In the genomic region with DNA sequence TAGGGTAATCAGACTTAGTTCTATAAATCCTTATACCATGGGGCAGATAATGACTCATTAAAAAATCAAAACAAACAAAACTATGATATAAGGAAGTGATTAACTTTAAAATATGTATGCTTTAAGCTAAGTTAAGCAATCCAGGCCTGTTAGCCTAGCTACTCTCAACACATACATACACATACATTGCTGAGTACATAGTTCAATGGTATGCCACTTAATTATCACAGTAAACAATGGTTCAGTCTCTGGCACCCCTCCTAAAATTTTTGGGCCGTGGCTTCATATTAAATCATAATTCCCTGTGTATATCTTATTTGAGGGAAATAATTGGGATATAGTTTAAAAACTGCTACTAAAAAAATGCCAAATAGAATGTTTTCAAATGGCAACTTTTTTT, we compare ENCODE assay signal across 9 mouse cellular contexts. TPM values are rescaled to one million over a fixed set of nuclear protein-coding genes. Genes with fewer than 3 reads are reported as not detected.
A peak's percentile ranks its signal among the peaks of the same experiment; 100 is the strongest.
DNase-seq lines count a peak whose midpoint lies in the region; ATAC-seq and TF ChIP-seq lines count a peak whose summit lies in the region.
"Had no signal": no experiment of that assay in that cellular context is flagged by ENCODE, and none has a peak within 500 bp of the region (broad histone marks: within the 10 kb centered on the region; RNA-seq: fewer than 3 reads in every experiment).

Gene Rap2b, plus strand, starts transcription at position 301 of the 400 bp plus-strand sequence.

- peaks cover 7% of the 10 kb centered on the region for H3K4me1 ChIP-seq in hindbrain, embryonic 10.5 days (replicated peaks)
- H3K4me1 ChIP-seq in hindbrain, postnatal 0 days (ENCODE audit: insufficient read depth, low read length) = no peaks in the 10 kb centered on the region; the same call in 1 of the 2 replicates
- peaks cover 12% of the 10 kb centered on the region for H3K4me1 ChIP-seq in forebrain, embryonic 16.5 days (replicated peaks; ENCODE audit: control insufficient read depth, insufficient read depth, low read length)

- WGBS in hindbrain, embryonic 10.5 days = 92% methylated on average over 1 of the region's 1 CpGs
- 88% methylated on average over 1 of the region's 1 CpGs for WGBS in hindbrain, postnatal 0 days
- WGBS in forebrain, embryonic 16.5 days = 86% methylated on average over 1 of the region's 1 CpGs
- no CpG with 5 or more reads among the region's 1 CpGs for WGBS in macrophage (ENCODE audit: missing documents)

- H3K27ac ChIP-seq in hindbrain, embryonic 10.5 days = no peak within 1 kb of the TSS
- H3K27ac ChIP-seq in hindbrain, postnatal 0 days = no peak within 1 kb of the TSS
- no peak within 1 kb of the TSS for H3K27ac ChIP-seq in forebrain, embryonic 16.5 days (ENCODE audit: low read length)
- peak within 1 kb of the TSS; percentile 98 for H3K27ac ChIP-seq in macrophage

- H3K36me3 ChIP-seq in hindbrain, embryonic 10.5 days = no peaks in the 10 kb centered on the region
- no peaks in the 10 kb centered on the region for H3K36me3 ChIP-seq in hindbrain, postnatal 0 days (ENCODE audit: insufficient read depth, low read length)
- no peaks in the 10 kb centered on the region for H3K36me3 ChIP-seq in forebrain, embryonic 16.5 days (ENCODE audit: control insufficient read depth, insufficient read depth)
- no peaks in the 10 kb centered on the region for H3K36me3 ChIP-seq in macrophage (ENCODE audit: inconsistent target)

- no peaks in the 10 kb centered on the region for H3K9me3 ChIP-seq in hindbrain, embryonic 10.5 days
- H3K9me3 ChIP-seq in hindbrain, postnatal 0 days (ENCODE audit: low read length) = no peaks in the 10 kb centered on the region
- H3K9me3 ChIP-seq in forebrain, embryonic 16.5 days (ENCODE audit: control insufficient read depth, low read length) = no peaks in the 10 kb centered on the region

- TF ChIP-seq CTCF in hindbrain, postnatal 0 days (IDR thresholded peaks at IDR 0.05; ENCODE audit: low read depth) = no peak

- peaks cover 15% of the 10 kb centered on the region for H3K79me2 ChIP-seq in macrophage (ENCODE audit: inconsistent target)

- no peak for ATAC-seq in hindbrain, postnatal 0 days
- no peak for ATAC-seq in activated CD4-positive, CD25-positive, alpha-beta regulatory T cell, adult 4 months
- no peak for ATAC-seq in forebrain, embryonic 16.5 days

- peak within 1 kb of the TSS; percentile 70 for H3K4me3 ChIP-seq in hindbrain, embryonic 10.5 days
- H3K4me3 ChIP-seq in hindbrain, postnatal 0 days (ENCODE audit: low read length) = no peak within 1 kb of the TSS
- H3K4me3 ChIP-seq in forebrain, embryonic 16.5 days (replicated peaks; ENCODE audit: low read length) = no peak within 1 kb of the TSS
- H3K4me3 ChIP-seq in macrophage (ENCODE audit: inconsistent target) = peak within 1 kb of the TSS; percentile 83; the same call in 1 of the 2 replicates

- H3K4me2 ChIP-seq in hindbrain, postnatal 0 days (ENCODE audit: low read depth, low read length) = no peak within 1 kb of the TSS; the same call in 1 of the 2 replicates
- H3K4me2 ChIP-seq in forebrain, embryonic 16.5 days (ENCODE audit: low read length) = no peak within 1 kb of the TSS

- no peak for DNase-seq in hindbrain, embryonic 10.5 days (ENCODE audit: low spot score)
- DNase-seq in hindbrain, postnatal 0 days (ENCODE audit: low spot score) = no peak
- no peak for DNase-seq in retina, postnatal 1 day
- DNase-seq in T-cell, adult 2 months (ENCODE audit: low spot score) = no peak
- no peak for DNase-seq in cerebellum, adult 11-12 months
- DNase-seq: lung, postnatal 14 days had no signal

- no peaks in the 10 kb centered on the region for H3K27me3 ChIP-seq in hindbrain, embryonic 10.5 days (ENCODE audit: insufficient read depth, poor library complexity, severe bottlenecking)
- H3K27me3 ChIP-seq in hindbrain, postnatal 0 days (ENCODE audit: insufficient read depth, low read length) = no peaks in the 10 kb centered on the region
- no peaks in the 10 kb centered on the region for H3K27me3 ChIP-seq in forebrain, embryonic 16.5 days (replicated peaks; ENCODE audit: control insufficient read depth, insufficient read depth, low read length)

- no peak within 1 kb of the TSS for H3K9ac ChIP-seq in hindbrain, postnatal 0 days (replicated peaks; ENCODE audit: low read length)
- no peak within 1 kb of the TSS for H3K9ac ChIP-seq in forebrain, embryonic 16.5 days (replicated peaks; ENCODE audit: low read depth, low read length)

RNA-seq across cellular contexts. Expression of gene Rap2b, which starts in this region (rescaled TPM):
- 10.8 and 11.6 TPM in 2 replicates for polyA plus RNA-seq in hindbrain, embryonic 10.5 days (2016; fragmentation: Nextera tagmentation; extraction: Ambion mirVana)
- total RNA-seq in hindbrain, postnatal 0 days (2014; rRNA removed) = 9.9 and 10.0 TPM in 2 replicates
- polyA plus RNA-seq in hindbrain, postnatal 0 days (2015; fragmentation: Nextera tagmentation; extraction: Ambion mirVana) = 14.8 and 15.8 TPM in 2 replicates
- polyA plus RNA-seq in activated CD4-positive, CD25-positive, alpha-beta regulatory T cell, adult 4 months (2017; shearing (Covaris generic)) = 10 to 100 TPM; 15.2 to 18.1 TPM
- 14.1 and 15.8 TPM in 2 replicates for polyA plus RNA-seq in forebrain, embryonic 16.5 days (2015; fragmentation: Nextera tagmentation; extraction: Ambion mirVana)
- 100 to 1,000 TPM in 5 of 26 experiments, 10 to 100 TPM in 21; 24.7 to 149 (median 75.7) TPM for total RNA-seq in macrophage (2018; cell fraction: chromatin; rRNA removed)
- total RNA-seq in macrophage (2018; cell fraction: cytosol; rRNA removed) = 100 to 1,000 TPM in 21 of 26 experiments, 10 to 100 TPM in 5; 83.8 to 180 (median 125) TPM
- 100 to 1,000 TPM in 25 of 26 experiments, 10 to 100 TPM in 1; 96.2 to 250 (median 160) TPM for total RNA-seq in macrophage (2018; cell fraction: nucleus; rRNA removed)
- polyA plus RNA-seq in macrophage (2018) = 53.2 to 99.0 TPM (median 56.2 TPM) in 3 replicates

Comparison
In these comparisons a context has a peak if more than half of its experiments do, and no peak if none do; other contexts are left out.
1. H3K4me3 ChIP-seq: peak in hindbrain, embryonic 10.5 days (single experiment) and macrophage (single experiment); none in hindbrain, postnatal 0 days (single experiment) and forebrain, embryonic 16.5 days (single experiment).